Mouse (Mus musculus): Measurements from ENCODE around the gene Prss35. TPM values are rescaled to one million over a fixed set of nuclear protein-coding genes. Genes with fewer than 3 reads are reported as not detected.

Gene Prss35
- polyA plus RNA-seq, 1 experiment from 2014 or later = 12.8 TPM

GRCm38 (mm10) chr9:86795236-86795635 is 51.8 kb downstream of the Prss35 start:
- no peak for ATAC-seq (replicated peaks; ENCODE audit: insufficient number of reproducible peaks, low FRiP score, low TSS enrichment)
- no peak overlapping the region for H3K4me3 ChIP-seq (ENCODE audit: low read depth, low read length)
- 69% methylated on average over 3 of the region's 3 CpGs for WGBS (ENCODE audit: insufficient replicate concordance)
- H3K9me3 ChIP-seq (replicated peaks; ENCODE audit: control insufficient read depth, low read length) = no peaks in the 10 kb centered on the region
- no peak overlapping the region for H3K27ac ChIP-seq (ENCODE audit: low read depth, low read length)
- no peak overlapping the region for H3K9ac ChIP-seq (ENCODE audit: low read depth, low read length)
- H3K4me1 ChIP-seq (ENCODE audit: control insufficient read depth, insufficient read depth, low read length) = no peaks in the 10 kb centered on the region
- H3K36me3 ChIP-seq (ENCODE audit: control insufficient read depth, insufficient read depth, low read length) = no peaks in the 10 kb centered on the region
- H3K4me2 ChIP-seq = no peak overlapping the region
- no peaks in the 10 kb centered on the region for H3K27me3 ChIP-seq (ENCODE audit: control insufficient read depth, insufficient read depth, low read length)

GRCm38 (mm10) chr9:86797553-86797952 is 54.1 kb downstream of the Prss35 start:
- H3K4me1 ChIP-seq (ENCODE audit: control insufficient read depth, insufficient read depth, low read length) = no peaks in the 10 kb centered on the region
- H3K9ac ChIP-seq (ENCODE audit: low read depth, low read length) = no peak overlapping the region
- WGBS (ENCODE audit: insufficient replicate concordance) = 86% methylated on average over 4 of the region's 4 CpGs
- ATAC-seq (replicated peaks; ENCODE audit: insufficient number of reproducible peaks, low FRiP score, low TSS enrichment) = no peak
- H3K9me3 ChIP-seq (replicated peaks; ENCODE audit: control insufficient read depth, low read length) = no peaks in the 10 kb centered on the region
- no peaks in the 10 kb centered on the region for H3K27me3 ChIP-seq (ENCODE audit: control insufficient read depth, insufficient read depth, low read length)
- no peaks in the 10 kb centered on the region for H3K36me3 ChIP-seq (ENCODE audit: control insufficient read depth, insufficient read depth, low read length)
- H3K27ac ChIP-seq (ENCODE audit: low read depth, low read length) = no peak overlapping the region
- no peak overlapping the region for H3K4me3 ChIP-seq (ENCODE audit: low read depth, low read length)
- no peak overlapping the region for H3K4me2 ChIP-seq

- H3K9me3 ChIP-seq (replicated peaks; ENCODE audit: control insufficient read depth, low read length) = no peaks in the 10 kb centered on the region
- H3K4me2 ChIP-seq = no peak overlapping the region
- WGBS (ENCODE audit: insufficient replicate concordance) = 82% methylated on average over 5 of the region's 5 CpGs
Measured at GRCm38 (mm10) chr9:86798129-86798528, 54.7 kb downstream of the Prss35 start.

GRCm38 (mm10) chr9:86798686-86799085 is 55.2 kb downstream of the Prss35 start:
- ATAC-seq (replicated peaks; ENCODE audit: insufficient number of reproducible peaks, low FRiP score, low TSS enrichment) = no peak
- no peak overlapping the region for H3K27ac ChIP-seq (ENCODE audit: low read depth, low read length)
- no peaks in the 10 kb centered on the region for H3K27me3 ChIP-seq (ENCODE audit: control insufficient read depth, insufficient read depth, low read length)
- H3K4me1 ChIP-seq (ENCODE audit: control insufficient read depth, insufficient read depth, low read length) = no peaks in the 10 kb centered on the region
- 39% methylated on average over 7 of the region's 7 CpGs for WGBS (ENCODE audit: insufficient replicate concordance)
- H3K9ac ChIP-seq (ENCODE audit: low read depth, low read length) = no peak overlapping the region
- no peak overlapping the region for H3K4me2 ChIP-seq
- no peak overlapping the region for H3K4me3 ChIP-seq (ENCODE audit: low read depth, low read length)
- no peaks in the 10 kb centered on the region for H3K36me3 ChIP-seq (ENCODE audit: control insufficient read depth, insufficient read depth, low read length)
- no peaks in the 10 kb centered on the region for H3K9me3 ChIP-seq (replicated peaks; ENCODE audit: control insufficient read depth, low read length)

More at GRCm38 (mm10) chr9:86798129-86798528, 54.7 kb downstream of the Prss35 start:
- Histone ChIP-seq H3K9ac (ENCODE audit: low read depth, low read length) (no peak overlapping the region), H3K4me3 (ENCODE audit: low read depth, low read length) (no peak overlapping the region), H3K27ac (ENCODE audit: low read depth, low read length) (no peak overlapping the region), H3K36me3 (ENCODE audit: control insufficient read depth, insufficient read depth, low read length) (no peaks in the 10 kb centered on the region), H3K4me1 (ENCODE audit: control insufficient read depth, insufficient read depth, low read length) (no peaks in the 10 kb centered on the region), H3K27me3 (ENCODE audit: control insufficient read depth, insufficient read depth, low read length) (no peaks in the 10 kb centered on the region)
- no peak for ATAC-seq (replicated peaks; ENCODE audit: insufficient number of reproducible peaks, low FRiP score, low TSS enrichment)

- Histone ChIP-seq H3K27me3 (ENCODE audit: control insufficient read depth, insufficient read depth, low read length) (no peaks in the 10 kb centered on the region), H3K4me2 (no peak overlapping the region), H3K36me3 (ENCODE audit: control insufficient read depth, insufficient read depth, low read length) (no peaks in the 10 kb centered on the region), H3K4me1 (ENCODE audit: control insufficient read depth, insufficient read depth, low read length) (no peaks in the 10 kb centered on the region), H3K27ac (ENCODE audit: low read depth, low read length) (no peak overlapping the region), H3K9ac (ENCODE audit: low read depth, low read length) (no peak overlapping the region), H3K9me3 (replicated peaks; ENCODE audit: control insufficient read depth, low read length) (no peaks in the 10 kb centered on the region), H3K4me3 (ENCODE audit: low read depth, low read length) (no peak overlapping the region)
- WGBS (ENCODE audit: insufficient replicate concordance) = 73% methylated on average over 7 of the region's 7 CpGs
- ATAC-seq (replicated peaks; ENCODE audit: insufficient number of reproducible peaks, low FRiP score, low TSS enrichment) = no peak
Measured at GRCm38 (mm10) chr9:86799099-86799498, 55.6 kb downstream of the Prss35 start.

- 25% methylated on average over 3 of the region's 3 CpGs for whole genome bisulfite sequencing (ENCODE audit: insufficient replicate concordance)
- no peaks in the 10 kb centered on the region for H3K36me3 ChIP-seq (ENCODE audit: control insufficient read depth, insufficient read depth, low read length)
- H3K9me3 ChIP-seq (replicated peaks; ENCODE audit: control insufficient read depth, low read length) = no peaks in the 10 kb centered on the region
- no peaks in the 10 kb centered on the region for H3K27me3 ChIP-seq (ENCODE audit: control insufficient read depth, insufficient read depth, low read length)
- no peaks in the 10 kb centered on the region for H3K4me1 ChIP-seq (ENCODE audit: control insufficient read depth, insufficient read depth, low read length)
- H3K9ac ChIP-seq (ENCODE audit: low read depth, low read length) = no peak overlapping the region
- H3K4me2 ChIP-seq = no peak overlapping the region
- no peak for ATAC-seq (replicated peaks; ENCODE audit: insufficient number of reproducible peaks, low FRiP score, low TSS enrichment)
- H3K4me3 ChIP-seq (ENCODE audit: low read depth, low read length) = no peak overlapping the region
- no peak overlapping the region for H3K27ac ChIP-seq (ENCODE audit: low read depth, low read length)
Measured at GRCm38 (mm10) chr9:86800600-86801163, 57.2 kb downstream of the Prss35 start.

Other genes starting within 250 kb of the Prss35 start
- gene Pgm3, start 171.8 kb upstream of the Prss35 start, polyA plus RNA-seq (2014; fragmentation: Nextera tagmentation; extraction: Ambion mirVana) = 26.6 and 27.4 TPM in 2 replicates
- gene Rwdd2a, start 171.7 kb upstream of the Prss35 start, polyA plus RNA-seq (2014; fragmentation: Nextera tagmentation; extraction: Ambion mirVana) = 4.8 TPM in 2 replicates
- 34.3 and 41.4 TPM in 2 replicates for gene Me1, start 47.7 kb upstream of the Prss35 start, polyA plus RNA-seq (2014; fragmentation: Nextera tagmentation; extraction: Ambion mirVana)
- 23.5 and 26.2 TPM in 2 replicates for gene Snap91, start 137.0 kb downstream of the Prss35 start, polyA plus RNA-seq (2014; fragmentation: Nextera tagmentation; extraction: Ambion mirVana)

All from heart, embryonic 11.5 days (tissue).